Mouse (Mus musculus) forebrain, postnatal 0 days (tissue): Measurements from ENCODE around the gene Ppp1r12b. TPM values are rescaled to one million over a fixed set of nuclear protein-coding genes. Genes with fewer than 3 reads are reported as not detected.

Source experiments
- ATAC-seq: fragments of 200-750 bp; cut with Nextera tagmentation; 2 replicates; pipeline ENCODE4 v1.8.0; 2017; ENCODE audit warnings: mild to moderate bottlenecking, moderate library complexity
- DNase-seq: peaks from one replicate; pipeline ENCODE4 v3.0.0-alpha.2; 2015
- H3K27ac ChIP-seq: fragments of 300-500 bp; sonication (generic); 2 replicates; pipeline ENCODE4 v1.5.1; 2014; ENCODE audit warnings: low read depth, mild to moderate bottlenecking, antibody characterized with exemption, low read length, moderate library complexity, mixed read lengths
- H3K27me3 ChIP-seq: fragments of 300-500 bp; sonication (generic); 2 replicates; pipeline ENCODE4 v1.6.1; 2014; ENCODE audit warnings: mild to moderate bottlenecking, low read length, mixed read lengths; ENCODE audit not compliant: insufficient read depth
- H3K36me3 ChIP-seq: fragments of 300-500 bp; sonication (generic); 2 replicates; pipeline ENCODE4 v1.6.1; 2014; ENCODE audit warnings: mild to moderate bottlenecking, moderate library complexity; ENCODE audit not compliant: insufficient read depth
- H3K4me1 ChIP-seq: fragments of 300-500 bp; sonication (generic); 2 replicates; pipeline ENCODE4 v1.6.1; 2014; ENCODE audit warnings: antibody characterized with exemption; ENCODE audit not compliant: insufficient read depth
- H3K4me2 ChIP-seq: fragments of 300-500 bp; sonication (generic); 2 replicates; pipeline ENCODE4 v1.6.1; 2014; ENCODE audit warnings: low read depth, mild to moderate bottlenecking, moderate library complexity
- H3K4me3 ChIP-seq: fragments of 300-500 bp; sonication (generic); 2 replicates; pipeline ENCODE4 v1.5.1; 2014; ENCODE audit warnings: low read depth, low read length, mixed read lengths
- H3K9ac ChIP-seq: fragments of 300-500 bp; sonication (generic); 2 replicates; pipeline ENCODE4 v1.6.1; 2014; ENCODE audit warnings: mild to moderate bottlenecking
- H3K9me3 ChIP-seq: fragments of 300-500 bp; sonication (generic); 2 replicates; pipeline ENCODE4 v1.6.1; 2016; ENCODE audit warnings: low read length
- CTCF ChIP-seq: sonication (generic); IDR thresholded peaks from 2 replicates; pipeline ENCODE4 v1.5.1; 2016; ENCODE audit warnings: antibody characterized with exemption, control low read depth, low read depth
- WGBS: fragments of 180-500 bp; shearing (Covaris S2); extraction: QIAGEN DNeasy Blood & Tissue Kit; methylation state at CpG from one replicate; pipeline ENCODE4 v1.1.7; 2014; 5-methylcytosine and 5-hydroxymethylcytosine counted together
- microRNA-seq, 2 experiments: library from miRNA; unstranded; fragments of <30 nt; microRNA quantifications; one replicate each; pipeline ENCODE4; 2016
- polyA plus RNA-seq: library from polyadenylated mRNA; unstranded; fragments of >200 nt; fragmentation: Nextera tagmentation; extraction: Ambion mirVana; gene quantifications from 2 replicates; pipeline ENCODE4 v1.2.1, GENCODE M21; 2015
- total RNA-seq: library from RNA; depleted of rRNA; stranded (reverse); fragments of >200 nt; gene quantifications from 2 replicates; pipeline ENCODE4 v1.2.3, GENCODE M21; 2014; rRNA removed

The Ppp1r12b gene
- total and polyA plus RNA-seq, 2 experiments from 2014 or later = 12.4 to 39.9 TPM

DNA sequence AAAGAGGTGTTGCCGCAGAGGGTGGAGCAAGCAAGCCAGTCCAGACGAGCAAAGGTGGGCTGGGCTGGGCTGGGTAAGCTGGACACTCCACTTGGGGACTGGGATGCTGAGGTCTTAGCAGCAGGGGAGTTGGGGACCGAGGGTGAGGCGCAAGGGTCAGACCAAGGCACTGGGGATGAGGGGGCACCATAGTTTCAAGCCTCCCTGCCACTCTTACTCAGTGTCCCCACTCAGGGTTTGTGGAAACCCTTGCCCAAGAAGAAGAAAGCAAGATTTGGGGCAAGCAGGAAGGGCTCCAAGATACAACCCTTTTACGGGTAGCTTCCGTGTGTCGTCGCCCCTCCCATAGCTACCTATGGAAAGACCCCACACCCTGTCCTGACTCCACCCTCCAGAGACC is 247.5 kb downstream of the Ppp1r12b start:
- H3K36me3 ChIP-seq = no peaks in the 10 kb centered on the region
- H3K27me3 ChIP-seq = no peaks in the 10 kb centered on the region
- H3K9me3 ChIP-seq = no peaks in the 10 kb centered on the region
- 9% methylated on average over 8 of the region's 8 CpGs for WGBS
- H3K4me1 ChIP-seq = no peaks in the 10 kb centered on the region
- peak overlapping the region; percentile 53; the same call in 1 of the 2 replicates for H3K9ac ChIP-seq
- H3K4me3 ChIP-seq = peak overlapping the region; percentile 55
- ATAC-seq (no peak), DNase-seq (no peak)
- H3K4me2 ChIP-seq = peak overlapping the region; percentile 99
- H3K27ac ChIP-seq = no peak overlapping the region
- no peak for TF ChIP-seq CTCF

DNA sequence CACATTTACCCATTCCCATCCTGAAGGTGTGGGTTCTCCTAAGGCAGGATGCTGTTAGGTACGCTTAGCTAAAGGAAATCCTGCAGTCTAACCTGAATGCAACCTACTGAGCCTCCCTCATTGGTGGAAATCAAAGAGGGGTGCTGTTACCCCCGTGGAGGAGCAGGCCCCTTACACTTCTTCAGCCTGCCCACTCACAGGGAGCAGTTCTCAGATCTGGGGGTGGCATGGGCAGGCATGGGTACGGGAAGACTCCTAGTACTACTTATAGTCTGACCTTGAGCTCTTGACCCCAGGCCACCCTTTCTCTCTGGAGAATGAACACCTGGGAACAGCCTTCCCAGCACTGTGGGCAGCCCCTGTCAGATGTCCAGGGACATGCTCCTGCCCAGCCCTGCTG is 248.2 kb downstream of the Ppp1r12b start:
- WGBS = 76% methylated on average over 3 of the region's 3 CpGs
- no peak overlapping the region for H3K4me3 ChIP-seq
- no peak for TF ChIP-seq CTCF

DNA sequence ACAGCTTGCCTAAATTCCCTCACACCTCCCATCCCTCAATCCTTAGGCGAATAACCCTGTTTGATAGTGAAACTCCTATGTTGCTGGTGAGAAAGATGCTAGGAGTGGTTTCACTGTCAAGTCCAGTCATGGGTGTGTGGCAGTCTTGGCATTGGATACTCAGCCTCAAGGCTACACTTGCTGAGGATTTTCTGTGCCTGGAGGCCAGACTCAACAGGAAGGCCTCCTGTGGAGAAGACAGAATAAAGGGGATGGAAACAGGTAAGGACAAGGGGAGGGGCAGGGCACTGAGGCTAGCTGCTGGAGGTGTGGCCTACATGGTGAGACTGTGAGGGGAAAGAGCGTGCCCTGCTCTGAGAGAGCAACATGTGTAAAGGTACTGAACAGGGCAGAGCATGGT is 249.2 kb downstream of the Ppp1r12b start:
- no peak overlapping the region for H3K9ac ChIP-seq
- ATAC-seq (no peak), DNase-seq (no peak)
- H3K4me3 ChIP-seq = no peak overlapping the region
- no peaks in the 10 kb centered on the region for H3K9me3 ChIP-seq
- H3K27me3 ChIP-seq = no peaks in the 10 kb centered on the region
- 53% methylated on average over 2 of the region's 2 CpGs for WGBS
- H3K4me1 ChIP-seq = no peaks in the 10 kb centered on the region
- no peak overlapping the region for H3K27ac ChIP-seq
- H3K36me3 ChIP-seq = no peaks in the 10 kb centered on the region
- TF ChIP-seq CTCF = no peak
- no peak overlapping the region for H3K4me2 ChIP-seq

More for the DNA sequence above, 248.2 kb downstream of the Ppp1r12b start:
- Histone ChIP-seq H3K9ac (no peak overlapping the region), H3K4me2 (no peak overlapping the region), H3K4me1 (no peaks in the 10 kb centered on the region), H3K9me3 (no peaks in the 10 kb centered on the region), H3K27me3 (no peaks in the 10 kb centered on the region), H3K36me3 (no peaks in the 10 kb centered on the region), H3K27ac (no peak overlapping the region)
- no peak for ATAC-seq
- DNase-seq = no peak

Small RNA genes within 50 kb of the gene (microRNA-seq; reads per million reads assigned to microRNA genes)
- gene Gm22232 = 0 reads per million in 2 experiments

Other genes with a start within 250 kb of the Ppp1r12b start
- 5.7 and 5.8 TPM in 2 replicates for gene Ube2t, start 6.6 kb upstream of the Ppp1r12b start, total RNA-seq
- gene Ube2t, start 6.6 kb upstream of the Ppp1r12b start, polyA plus RNA-seq = 8.7 and 9.0 TPM in 2 replicates
- gene Lgr6, start 149.3 kb upstream of the Ppp1r12b start, total RNA-seq = 1.8 and 2.8 TPM in 2 replicates
- gene Lgr6, start 149.3 kb upstream of the Ppp1r12b start, polyA plus RNA-seq = 1.1 and 1.6 TPM in 2 replicates
- 0.10 and 0.31 TPM in 2 replicates for gene Ptpn7, start 176.8 kb upstream of the Ppp1r12b start, total RNA-seq
- gene Ptpn7, start 176.8 kb upstream of the Ppp1r12b start, polyA plus RNA-seq = 0.12 and 0.15 TPM in 2 replicates
- 315 and 344 TPM in 2 replicates for gene Arl8a, start 190.9 kb upstream of the Ppp1r12b start, total RNA-seq
- 428 and 457 TPM in 2 replicates for gene Arl8a, start 190.9 kb upstream of the Ppp1r12b start, polyA plus RNA-seq
- gene Gpr37l1, start 211.7 kb upstream of the Ppp1r12b start, total RNA-seq = 5.9 and 11.2 TPM in 2 replicates
- gene Gpr37l1, start 211.7 kb upstream of the Ppp1r12b start, polyA plus RNA-seq = 5.3 and 7.6 TPM in 2 replicates